Mouse (Mus musculus) thymus, adult 2 months (tissue): ENCODE data around the gene Msrb2.

ENCODE experiments used
- CTCF ChIP-seq: fragments of 200-500 bp; IDR thresholded peaks from 2 replicates; pipeline ENCODE4 v1.5.1; 2012; ENCODE audit warnings: mild to moderate bottlenecking, control low read depth, low read length, moderate library complexity, borderline replicate concordance; ENCODE audit not compliant: control insufficient read depth, poor library complexity, insufficient read depth; ENCODE audit errors: extremely low read depth
- POLR2A ChIP-seq: fragments of 200-500 bp; IDR thresholded peaks from 2 replicates; pipeline ENCODE4 v1.6.1; 2012; ENCODE audit warnings: mild to moderate bottlenecking, low read length, control low read depth, moderate library complexity; ENCODE audit not compliant: control insufficient read depth, poor library complexity, insufficient read depth; ENCODE audit errors: extremely low read depth

- TF ChIP-seq POLR2A (no peak), CTCF (no peak)
Measured at GRCm38 (mm10) chr2:19350167-19350566, 21.1 kb upstream of the Msrb2 start.
